Mouse (Mus musculus): Measurements from ENCODE around the gene Pmf1.

GRCm38 (mm10) chr3:88395742-88396141 is 14.4 kb downstream of the Pmf1 start:
- TF ChIP-seq CTCF (IDR thresholded peaks at IDR 0.05; ENCODE audit: borderline replicate concordance, insufficient read depth, low read depth, low read length) (no peak), POLR2A (IDR thresholded peaks at IDR 0.05; ENCODE audit: borderline replicate concordance, insufficient read depth, low read length) (no peak)
